Mouse (Mus musculus) CH12.LX (cell line): ENCODE results near the gene Rasd2. TPM values are rescaled to one million over a fixed set of nuclear protein-coding genes. Genes with fewer than 3 reads are reported as not detected.

Experiments used
- DNase-seq: peaks from one replicate; pipeline ENCODE4 v3.0.0-alpha.2; 2013; ENCODE audit errors: extremely low read depth
- H3K27ac ChIP-seq: 2 replicates; pipeline ENCODE4 v1.5.1; 2012; ENCODE audit warnings: low read depth, mild to moderate bottlenecking, control low read depth, moderate library complexity; ENCODE audit not compliant: insufficient read depth
- H3K27me3 ChIP-seq: replicated peaks from 2 replicates; pipeline ENCODE3; 2012; ENCODE audit warnings: inconsistent platforms
- H3K36me3 ChIP-seq, 2 experiments: replicated peaks in 1 of 2; 2 replicates each; pipeline versions ENCODE3 to v1.6.1; 2012; ENCODE audit warnings: inconsistent platforms in 1 of 2, low read length in 1 of 2, mild to moderate bottlenecking in 1 of 2, mixed read lengths in 1 of 2, moderate library complexity in 1 of 2; ENCODE audit not compliant: control insufficient read depth in 1 of 2, insufficient read depth in 1 of 2
- H3K4me1 ChIP-seq, 2 experiments: 2 replicates each; pipeline ENCODE4 v1.6.1; 2012; ENCODE audit warnings: inconsistent platforms in 1 of 2, moderate library complexity in 1 of 2; ENCODE audit not compliant: insufficient read depth in 2 of 2, control insufficient read depth in 1 of 2
- H3K4me2 ChIP-seq: 2 replicates; pipeline ENCODE4 v1.6.1; 2012; ENCODE audit warnings: low read depth, mild to moderate bottlenecking, control low read depth; ENCODE audit not compliant: poor library complexity, insufficient read depth, severe bottlenecking
- H3K4me3 ChIP-seq, 3 experiments: fragments of 150-350 bp in 1 of 3; sonication (generic) in 1 of 3; replicated peaks in 1 of 3; 2 replicates each; pipeline versions ENCODE3 to v1.5.1; 2011 to 2012; ENCODE audit warnings: low read depth in 2 of 3, low read length in 2 of 3, mild to moderate bottlenecking in 2 of 3, moderate library complexity in 2 of 3, control low read depth in 1 of 3, improper control_type of control experiment in 1 of 3, inconsistent platforms in 1 of 3, mixed read lengths in 1 of 3; ENCODE audit not compliant: poor library complexity in 1 of 3
- H3K79me2 ChIP-seq: replicated peaks from 2 replicates; pipeline ENCODE4 v1.6.1; 2012; ENCODE audit warnings: mild to moderate bottlenecking, moderate library complexity; ENCODE audit not compliant: control insufficient read depth, poor library complexity, insufficient read depth, severe bottlenecking; ENCODE audit errors: extremely low read depth
- H3K9ac ChIP-seq: 2 replicates; pipeline ENCODE4 v1.6.1; 2012; ENCODE audit warnings: low read depth, mild to moderate bottlenecking, control low read depth, moderate library complexity; ENCODE audit not compliant: insufficient read depth
- H3K9me3 ChIP-seq: replicated peaks from 2 replicates; pipeline ENCODE3; 2012; ENCODE audit warnings: low read length, inconsistent platforms, mixed read lengths
- BHLHE40 ChIP-seq: IDR thresholded peaks from 2 replicates; pipeline ENCODE4 v1.6.1; 2011; ENCODE audit warnings: mild to moderate bottlenecking, low read depth, low read length, improper control_type of control experiment
- CTCF ChIP-seq, 2 experiments: IDR thresholded peaks in 1 of 2; conservative IDR thresholded peaks in 1 of 2; 2 replicates each; pipeline ENCODE4 v1.5.1; 2011 to 2012; ENCODE audit warnings: low read depth in 2 of 2, low read length in 2 of 2, improper control_type of control experiment in 1 of 2, inconsistent platforms in 1 of 2, mild to moderate bottlenecking in 1 of 2, moderate library complexity in 1 of 2
- ETS1 ChIP-seq: conservative IDR thresholded peaks from 2 replicates; pipeline ENCODE4 v1.6.1; 2012; ENCODE audit warnings: low read depth, mild to moderate bottlenecking, inconsistent platforms, low read length, improper control_type of control experiment, moderate library complexity
- GABPA ChIP-seq: IDR thresholded peaks from 2 replicates; pipeline ENCODE4 v1.6.1; 2012; ENCODE audit warnings: low read depth, low read length, improper control_type of control experiment, inconsistent platforms; ENCODE audit not compliant: insufficient replicate concordance
- JUND ChIP-seq: conservative IDR thresholded peaks from 2 replicates; pipeline ENCODE4 v1.6.1; 2011; ENCODE audit warnings: low read depth, low read length, improper control_type of control experiment
- KAT2A ChIP-seq: IDR thresholded peaks from 2 replicates; pipeline ENCODE4 v1.6.1; 2012; ENCODE audit warnings: low read length, improper control_type of control experiment, inconsistent platforms; ENCODE audit not compliant: insufficient replicate concordance
- MAX ChIP-seq: IDR thresholded peaks from 2 replicates; pipeline ENCODE4 v1.6.1; 2011; ENCODE audit warnings: low read length, improper control_type of control experiment
- MXI1 ChIP-seq: IDR thresholded peaks from 2 replicates; pipeline ENCODE4 v1.6.1; 2011; ENCODE audit warnings: mild to moderate bottlenecking, low read depth, low read length, improper control_type of control experiment
- MYC ChIP-seq: IDR thresholded peaks from 2 replicates; pipeline ENCODE4 v1.6.1; 2011; ENCODE audit warnings: low read depth, mild to moderate bottlenecking, improper control_type of control experiment, low read length
- NRF1 ChIP-seq: IDR thresholded peaks from 2 replicates; pipeline ENCODE4 v1.6.1; 2014; ENCODE audit warnings: low read depth, mild to moderate bottlenecking, inconsistent platforms, low read length, improper control_type of control experiment, moderate library complexity
- RAD21 ChIP-seq: IDR thresholded peaks from 2 replicates; pipeline ENCODE4 v1.6.1; 2011; ENCODE audit warnings: low read depth, mild to moderate bottlenecking, low read length, improper control_type of control experiment, moderate library complexity
- SIN3A ChIP-seq: IDR thresholded peaks from 2 replicates; pipeline ENCODE4 v1.6.1; 2012; ENCODE audit warnings: low read length, improper control_type of control experiment, inconsistent platforms
- SMC3 ChIP-seq: IDR thresholded peaks from 2 replicates; pipeline ENCODE4 v1.6.1; 2011; ENCODE audit warnings: low read depth, low read length, improper control_type of control experiment
- TBP ChIP-seq: conservative IDR thresholded peaks from 2 replicates; pipeline ENCODE4 v1.6.1; 2011; ENCODE audit warnings: low read depth, low read length, improper control_type of control experiment
- TCF12 ChIP-seq: IDR thresholded peaks from 2 replicates; pipeline ENCODE4 v1.6.1; 2014; ENCODE audit warnings: low read depth, mild to moderate bottlenecking, inconsistent platforms, low read length, improper control_type of control experiment
- USF1 ChIP-seq: IDR thresholded peaks from 2 replicates; pipeline ENCODE4 v1.6.1; 2014; ENCODE audit warnings: low read depth, mild to moderate bottlenecking, inconsistent platforms, low read length, improper control_type of control experiment
- ZKSCAN1 ChIP-seq: IDR thresholded peaks from 2 replicates; pipeline ENCODE4 v1.6.1; 2012; ENCODE audit warnings: low read depth, inconsistent platforms, low read length, improper control_type of control experiment, borderline replicate concordance
- dilution Hi-C: fragments of 300-500 bp; cut with MboI; formaldehyde crosslinking; loops from 2 replicates; pipeline ENCODE4 v1.14.3; 2020; ENCODE audit warnings: low sequenced_read_pairs; ENCODE audit not compliant: extremely low pct_unique_long_range_greater_than_20kb, extremely low pct_ligation_motif_present
- in situ Hi-C: fragments of 300-500 bp; cut with MboI; formaldehyde crosslinking; loops from 3 replicates; pipeline ENCODE4 v1.14.3; 2019; ENCODE audit warnings: low sequenced_read_pairs, low pct_ligation_motif_present, low pct_unique_long_range_greater_than_20kb, mixed read lengths
- polyA plus RNA-seq: library from polyadenylated mRNA; unstranded; fragments of >175 nt; gene quantifications from 2 replicates; pipeline ENCODE4 v1.2.1, GENCODE M21; 2012; ENCODE audit warnings: low read depth; ENCODE audit not compliant: insufficient read length
- total RNA-seq, 2 experiments: library from RNA; depleted of rRNA; stranded (reverse); fragments of 300-350 nt in 1 of 2; fragments of >200 nt in 1 of 2; gene quantifications; 2 replicates each; pipeline ENCODE4 v1.2.3; 2012 to 2014

Gene Rasd2
- total and polyA plus RNA-seq, 3 experiments = not detected

GRCm38 (mm10) chr8:75219877-75220738 is 6.4 kb downstream of the Rasd2 start:
- Histone ChIP-seq H3K4me3 (no peak overlapping the region), H3K4me1 (no peaks in the 10 kb centered on the region), H3K9me3 (no peaks in the 10 kb centered on the region), H3K27me3 (peaks cover 28% of the 10 kb centered on the region), H3K4me2 (no peak overlapping the region), H3K79me2 (no peaks in the 10 kb centered on the region), H3K36me3 (no peaks in the 10 kb centered on the region), H3K27ac (no peak overlapping the region), H3K9ac (no peak overlapping the region)
- DNase-seq = peak; percentile 37
- TF ChIP-seq RAD21 (peak; percentile 49), GABPA (no peak), SMC3 (peak; percentile 53), CTCF (conservative IDR thresholded peaks at IDR 0.05 in 1 of 2, IDR thresholded peaks at IDR 0.05 in 1 of 2; ENCODE audit: low read depth in 2 of 2, low read length in 2 of 2) (peak; percentile 33 to 58; a peak in 3 of 4 replicates), BHLHE40 (peak; percentile 76), MXI1 (no peak), SIN3A (no peak), MYC (peak; percentile 90), TCF12 (no peak), MAX (peak; percentile 88), TBP (no peak)
- dilution Hi-C loops (no loop called here), in situ Hi-C loops (no loop called here)

GRCm38 (mm10) chr8:75222665-75223064 is 8.9 kb downstream of the Rasd2 start:
- H3K4me1 ChIP-seq = no peaks in the 10 kb centered on the region
- dilution Hi-C loops = no loop called here
- no peak for TF ChIP-seq SIN3A
- TF ChIP-seq ETS1 = no peak
- TF ChIP-seq NRF1 = no peak
- no peak for TF ChIP-seq KAT2A
- TF ChIP-seq JUND = no peak
- no peak for TF ChIP-seq ZKSCAN1
- TF ChIP-seq USF1 = no peak
- H3K79me2 ChIP-seq = no peaks in the 10 kb centered on the region
- no peak for DNase-seq
- no peak overlapping the region for H3K27ac ChIP-seq
- H3K36me3 ChIP-seq = no peaks in the 10 kb centered on the region
- H3K9ac ChIP-seq = no peak overlapping the region
- no peak overlapping the region for H3K4me2 ChIP-seq
- in situ Hi-C loops = no loop called here
- no peak overlapping the region for H3K4me3 ChIP-seq
- peaks cover 5% of the 10 kb centered on the region for H3K27me3 ChIP-seq
- no peaks in the 10 kb centered on the region for H3K9me3 ChIP-seq
